Mouse (Mus musculus) heart, postnatal 4 days (tissue): Measurements from ENCODE around the gene M1ap. TPM values are rescaled to one million over a fixed set of nuclear protein-coding genes. Genes with fewer than 3 reads are reported as not detected.

Source experiments
- DNase-seq: peaks from one replicate; pipeline ENCODE4 v3.0.0; 2021
- total RNA-seq, 2 experiments: library from RNA; stranded (reverse); gene quantifications; 2 replicates each; pipeline ENCODE4 v1.2.3; 2021

Gene M1ap
- total RNA-seq: under 1 TPM; 0.52 to 0.81 TPM

GRCm38 (mm10) chr6:82946651-82947050, at the start of gene M1ap:
M1ap (plus strand) TSS chr6:82946902.
- no peak for DNase-seq

DNA sequence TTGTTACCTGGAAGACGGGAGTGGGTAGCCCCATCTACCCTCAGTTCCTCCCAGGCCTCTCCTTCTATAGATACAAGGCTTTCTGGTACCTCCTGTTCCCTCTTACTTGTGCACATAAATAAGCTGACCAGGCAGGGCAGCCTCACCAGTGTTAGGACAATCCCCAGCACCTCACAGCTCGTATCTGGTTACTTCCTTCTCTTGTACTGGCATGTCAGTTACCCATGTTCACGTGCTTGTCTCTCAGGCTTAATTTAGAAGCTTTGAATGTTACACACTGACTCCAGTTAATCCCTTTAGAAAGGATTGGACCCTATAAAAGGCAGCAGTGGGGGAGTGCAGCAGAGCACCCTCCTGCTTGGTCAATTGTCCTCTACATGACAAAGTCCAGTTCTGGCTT, 49.4 kb upstream of the M1ap start:
- DNase-seq: no peak

DNA sequence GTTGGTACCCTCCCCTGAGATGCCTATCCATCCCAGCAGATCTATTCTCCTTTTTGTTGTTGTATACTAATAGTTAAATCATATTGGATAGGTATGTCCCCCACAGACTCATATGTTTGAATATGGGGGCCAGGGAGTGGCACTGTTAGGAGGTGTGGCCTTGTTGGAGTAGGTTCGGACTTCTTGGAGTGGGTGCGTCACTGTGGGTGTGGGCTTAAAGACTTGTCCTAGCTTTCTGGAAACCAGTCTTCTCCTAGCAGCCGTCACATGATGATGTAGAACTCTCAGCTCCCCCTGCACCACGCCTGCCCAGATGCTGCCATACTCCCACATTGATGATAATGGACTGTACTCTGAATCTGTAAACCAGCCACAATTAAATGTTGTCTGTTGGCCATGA, 48.5 kb upstream of the M1ap start:
- no peak for DNase-seq

- no peak for DNase-seq
Measured at GRCm38 (mm10) chr6:82898745-82899144, 48.0 kb upstream of the M1ap start.

- DNase-seq: no peak
Measured at GRCm38 (mm10) chr6:82902559-82902958, 44.1 kb upstream of the M1ap start.

- no peak for DNase-seq
Measured at GRCm38 (mm10) chr6:82906985-82907384, 39.7 kb upstream of the M1ap start.

DNA sequence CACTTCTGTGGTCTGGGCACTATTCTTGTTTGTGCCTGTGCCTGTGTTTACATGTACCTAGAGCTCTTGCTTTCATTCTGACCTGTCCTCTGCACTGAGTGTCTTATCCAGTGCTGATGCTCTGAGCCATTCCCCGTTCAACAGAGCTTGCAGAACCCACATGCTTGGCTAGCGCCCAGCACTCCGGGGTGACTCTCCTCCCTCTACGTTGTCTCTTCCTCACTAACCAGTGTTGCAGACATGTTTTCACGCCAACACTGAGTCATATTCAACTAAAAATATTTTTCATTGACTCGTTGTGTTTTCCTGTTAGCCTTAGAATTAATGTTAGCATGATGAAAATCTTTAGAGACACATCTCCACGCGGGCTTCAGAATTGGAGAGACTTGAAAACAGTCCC, 38.7 kb upstream of the M1ap start:
- DNase-seq: no peak

DNA sequence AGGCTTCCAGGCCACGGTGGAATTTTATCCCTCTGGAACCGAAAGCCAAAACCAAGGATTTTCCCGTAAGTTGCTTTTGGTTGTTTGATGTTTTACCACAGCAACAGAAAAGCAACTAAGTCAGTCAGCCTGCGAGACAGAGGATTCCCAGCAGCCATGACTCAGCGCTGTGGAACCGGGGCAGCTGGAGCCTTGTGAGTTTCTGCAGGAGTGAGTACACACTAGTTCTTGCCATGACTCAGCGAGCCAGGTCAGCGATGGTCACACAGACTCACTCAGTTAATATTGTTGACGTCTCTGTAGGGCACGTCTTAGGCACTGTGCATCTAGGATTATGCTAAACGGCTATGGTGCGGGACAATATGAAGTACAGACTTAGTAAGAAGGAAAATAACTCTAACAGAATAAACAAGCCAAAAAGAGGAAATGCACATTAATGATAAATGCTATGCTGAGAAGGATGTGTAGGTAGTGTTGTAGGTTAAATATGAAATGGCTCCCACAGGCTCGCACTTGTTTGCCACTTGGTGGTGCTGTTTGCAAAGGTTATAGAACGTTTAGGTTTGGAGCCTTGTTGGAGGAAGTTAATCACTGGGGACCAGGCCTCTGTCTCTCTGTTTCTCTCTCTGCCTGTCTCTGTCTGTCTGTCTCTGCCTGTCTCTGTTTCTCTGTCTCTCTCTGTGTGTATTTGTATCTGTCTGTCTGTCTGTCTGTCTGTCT, 37.4 kb upstream of the M1ap start:
- DNase-seq: no peak

DNA sequence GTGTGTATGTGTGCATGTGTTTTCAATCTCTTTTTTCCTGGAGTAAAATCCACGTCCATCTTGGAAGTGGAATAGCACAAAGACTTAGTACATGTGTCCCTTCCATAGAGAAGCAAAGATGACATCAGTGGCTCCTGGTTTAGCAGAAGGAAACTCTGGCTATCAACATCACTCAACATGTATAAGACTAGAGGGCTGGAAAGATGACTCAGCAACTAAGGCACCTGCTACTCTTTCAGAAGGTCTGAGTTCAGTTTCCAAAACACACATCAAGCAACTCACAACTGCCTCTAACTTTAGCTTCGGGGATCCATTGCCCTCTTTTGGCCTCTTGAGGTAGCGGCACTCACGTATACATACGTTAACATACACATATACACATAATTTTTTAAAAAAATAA, 35.4 kb upstream of the M1ap start:
- DNase-seq: no peak

- peak; percentile 29 for DNase-seq
Measured at GRCm38 (mm10) chr6:82913336-82914247, 33.1 kb upstream of the M1ap start.

- peak; percentile 62 for DNase-seq
Measured at GRCm38 (mm10) chr6:82915889-82916288, 30.8 kb upstream of the M1ap start.

DNA sequence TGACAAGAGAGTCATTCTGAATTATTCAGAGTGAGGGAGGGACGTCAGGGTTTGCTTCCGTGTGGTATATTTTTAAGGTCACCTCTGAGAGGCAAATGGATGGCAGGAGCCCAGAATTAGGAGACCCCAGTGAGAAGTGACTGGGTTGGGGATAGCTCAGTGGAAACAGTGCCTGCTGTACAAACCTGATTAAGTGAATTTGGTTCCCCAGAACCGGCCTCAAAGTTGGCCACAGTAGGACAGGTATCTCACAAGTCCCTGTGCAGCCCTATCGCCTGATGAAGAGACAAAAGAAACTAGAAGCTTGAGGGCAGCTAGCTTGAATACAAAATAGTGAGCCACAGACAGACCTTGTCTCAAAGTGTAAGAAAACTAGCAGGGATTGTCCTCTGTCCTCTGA, 30.2 kb upstream of the M1ap start:
- no peak for DNase-seq

- DNase-seq: no peak
Measured at GRCm38 (mm10) chr6:82917076-82917777, 29.5 kb upstream of the M1ap start.

GRCm38 (mm10) chr6:82917778-82918129, 28.9 kb upstream of the M1ap start:
- DNase-seq: peak; percentile 65

GRCm38 (mm10) chr6:82918371-82918770, 28.3 kb upstream of the M1ap start:
- no peak for DNase-seq

DNA sequence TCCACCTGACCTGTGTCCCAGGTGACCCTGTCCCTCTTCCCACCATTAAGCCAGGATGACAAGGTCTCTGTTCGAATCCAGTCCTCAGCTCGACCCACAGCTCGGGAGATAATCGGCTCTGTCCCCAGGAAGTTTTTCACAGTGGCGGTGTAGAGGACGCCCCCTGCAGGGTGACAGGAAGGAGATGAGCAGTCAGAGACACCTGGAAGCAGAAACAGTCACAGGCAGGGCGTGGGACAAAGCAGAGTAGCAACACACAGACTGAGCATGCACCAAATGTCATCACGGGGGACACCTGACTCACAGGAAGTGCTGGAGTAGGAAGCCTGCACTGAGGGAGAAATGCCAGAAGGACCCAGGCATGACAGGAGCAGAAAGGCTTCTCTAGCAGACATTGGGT, 27.2 kb upstream of the M1ap start:
- no peak for DNase-seq

- no peak for DNase-seq
Measured at GRCm38 (mm10) chr6:82921426-82922224, 25.1 kb upstream of the M1ap start.

GRCm38 (mm10) chr6:82925005-82925404, 21.7 kb upstream of the M1ap start:
- no peak for DNase-seq

GRCm38 (mm10) chr6:82926106-82926505, 20.6 kb upstream of the M1ap start:
- no peak for DNase-seq

DNA sequence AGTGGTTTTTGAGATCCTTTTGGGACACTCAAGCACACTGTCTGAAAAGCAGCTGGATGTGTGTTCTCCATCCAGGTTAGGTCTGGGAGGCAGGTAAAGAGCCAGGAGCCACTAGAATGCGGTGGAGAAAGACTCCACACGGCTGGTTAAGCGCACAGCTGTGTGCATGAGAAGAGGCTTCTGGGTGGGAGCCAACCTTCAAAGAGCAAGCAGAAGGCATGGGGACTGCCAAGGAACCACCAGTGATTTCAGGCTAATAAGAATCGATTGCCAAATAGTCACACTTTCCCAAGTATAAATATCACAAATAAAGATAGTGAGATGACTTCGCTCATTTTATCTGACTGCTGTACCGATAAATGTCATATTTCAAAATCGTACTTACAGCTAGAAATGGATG, 20.2 kb upstream of the M1ap start:
- no peak for DNase-seq

GRCm38 (mm10) chr6:82927617-82928016, 19.1 kb upstream of the M1ap start:
- DNase-seq: no peak

GRCm38 (mm10) chr6:82934616-82935230, 12.0 kb upstream of the M1ap start:
- no peak for DNase-seq
